Mouse (Mus musculus) embryonic facial prominence, embryonic 15.5 days (tissue): ENCODE data around the gene Prr12. TPM values are rescaled to one million over a fixed set of nuclear protein-coding genes. Genes with fewer than 3 reads are reported as not detected.

Experiments used
- microRNA-seq: library from miRNA; unstranded; fragments of <30 nt; microRNA quantifications from one replicate; pipeline ENCODE4, GENCODE M21; 2016; ENCODE audit warnings: borderline number of aligned reads
- polyA plus RNA-seq: library from polyadenylated mRNA; unstranded; fragments of >200 nt; fragmentation: Nextera tagmentation; extraction: Ambion mirVana; gene quantifications from 2 replicates; pipeline ENCODE4 v1.2.1, GENCODE M21; 2015

The Prr12 gene
- polyA plus RNA-seq, 1 experiment from 2014 or later, result 11.9 TPM

Small RNA genes lying within 50 kb of the gene (microRNA-seq; reads per million reads assigned to microRNA genes)
- gene Mir7054, result 0.52 reads per million

Other genes starting within 250 kb of the Prr12 start
- gene Nup62, start 236.8 kb downstream of the Prr12 start, polyA plus RNA-seq, result 83.9 and 84.0 TPM in 2 replicates
- gene Il4i1, start 236.5 kb downstream of the Prr12 start, polyA plus RNA-seq, result 0.88 and 1.6 TPM in 2 replicates
- 12.4 and 14.7 TPM in 2 replicates for gene Atf5, start 236.2 kb downstream of the Prr12 start, polyA plus RNA-seq
- gene Akt1s1, start 203.9 kb downstream of the Prr12 start, polyA plus RNA-seq, result 124 and 127 TPM in 2 replicates
- 86.6 and 89.3 TPM in 2 replicates for gene Tbc1d17, start 203.8 kb downstream of the Prr12 start, polyA plus RNA-seq
- gene Pnkp, start 195.7 kb downstream of the Prr12 start, polyA plus RNA-seq, result 30.4 and 37.3 TPM in 2 replicates
- 428 and 442 TPM in 2 replicates for gene Ptov1, start 183.1 kb downstream of the Prr12 start, polyA plus RNA-seq
- gene Med25, start 160.2 kb downstream of the Prr12 start, polyA plus RNA-seq, result 110 and 122 TPM in 2 replicates
- 29.4 and 30.1 TPM in 2 replicates for gene Fuz, start 156.8 kb downstream of the Prr12 start, polyA plus RNA-seq
- gene Ap2a1, start 123.4 kb downstream of the Prr12 start, polyA plus RNA-seq, result 73.0 and 76.2 TPM in 2 replicates
- gene Tsks, start 109.7 kb downstream of the Prr12 start, polyA plus RNA-seq, result 0.23 TPM in 1 of 2 replicates, not detected in the other
- gene Cpt1c, start 78.0 kb downstream of the Prr12 start, polyA plus RNA-seq, result 30.0 and 35.8 TPM in 2 replicates
- 455 and 479 TPM in 2 replicates for gene Prmt1, start 66.3 kb downstream of the Prr12 start, polyA plus RNA-seq
- 109 and 110 TPM in 2 replicates for gene Irf3, start 55.2 kb downstream of the Prr12 start, polyA plus RNA-seq
- gene Bcl2l12, start 54.2 kb downstream of the Prr12 start, polyA plus RNA-seq, result 59.1 and 67.7 TPM in 2 replicates
- gene Scaf1, start 36.5 kb downstream of the Prr12 start, polyA plus RNA-seq, result 40.7 and 41.9 TPM in 2 replicates
- 41.3 and 47.6 TPM in 2 replicates for gene Rras, start 34.9 kb downstream of the Prr12 start, polyA plus RNA-seq
- gene Nosip, start 9.5 kb upstream of the Prr12 start, polyA plus RNA-seq, result 68.5 and 73.6 TPM in 2 replicates
- gene Prrg2, start 9.8 kb upstream of the Prr12 start, polyA plus RNA-seq, result 26.0 and 26.9 TPM in 2 replicates
- gene Rcn3, start 39.3 kb upstream of the Prr12 start, polyA plus RNA-seq, result 520 and 531 TPM in 2 replicates
- gene Fcgrt, start 51.0 kb upstream of the Prr12 start, polyA plus RNA-seq, result 126 and 135 TPM in 2 replicates
- 1,509 and 1,523 TPM in 2 replicates for gene Rps11, start 71.6 kb upstream of the Prr12 start, polyA plus RNA-seq
- gene Rpl13a, start 75.9 kb upstream of the Prr12 start, polyA plus RNA-seq, result 1,369 and 1,440 TPM in 2 replicates
- 0.12 and 0.37 TPM in 2 replicates for gene Gm45713, start 83.3 kb upstream of the Prr12 start, polyA plus RNA-seq
- gene Flt3l, start 83.6 kb upstream of the Prr12 start, polyA plus RNA-seq, result 2.6 and 3.4 TPM in 2 replicates
- gene Pih1d1, start 101.4 kb upstream of the Prr12 start, polyA plus RNA-seq, result 81.2 and 87.5 TPM in 2 replicates
- 43.7 and 47.1 TPM in 2 replicates for gene Aldh16a1, start 101.7 kb upstream of the Prr12 start, polyA plus RNA-seq
- 0.33 and 0.39 TPM in 2 replicates for gene Slc17a7, start 111.1 kb upstream of the Prr12 start, polyA plus RNA-seq
- gene Gfy, start 126.7 kb upstream of the Prr12 start, polyA plus RNA-seq, result 5.5 and 13.4 TPM in 2 replicates
- not detected in 2 replicates for gene Pth2, start 128.1 kb upstream of the Prr12 start, polyA plus RNA-seq
- gene Ccdc155, start 152.0 kb upstream of the Prr12 start, polyA plus RNA-seq, result 1.00 and 1.1 TPM in 2 replicates
- 30.7 and 38.5 TPM in 2 replicates for gene Dkkl1, start 159.3 kb upstream of the Prr12 start, polyA plus RNA-seq
- gene Tead2, start 162.9 kb upstream of the Prr12 start, polyA plus RNA-seq, result 141 and 148 TPM in 2 replicates
- 4.8 and 4.9 TPM in 2 replicates for gene Cd37, start 186.2 kb upstream of the Prr12 start, polyA plus RNA-seq
- 0.13 and 0.27 TPM in 2 replicates for gene Slc6a16, start 188.2 kb upstream of the Prr12 start, polyA plus RNA-seq
- not detected in 2 replicates for gene Slc6a21, start 224.6 kb upstream of the Prr12 start, polyA plus RNA-seq